Mouse (Mus musculus) natural killer cell, adult 2 months (primary cell): ENCODE measurements at regions not wholly inside any gene's neighbourhood (a gene's known extent, or its start where the extent isn't known, plus 50 kb on each side); places are given as distances from the start of the nearest gene placed in this dataset.

Experiments
- DNase-seq, 2 experiments: peaks; one replicate each; pipeline ENCODE4 v3.0.0; 2022; ENCODE audit warnings: low spot score in 2 of 2

GRCm38 (mm10) chr2:77358176-77358575 is 77.8 kb upstream of the Sestd1 start:
- DNase-seq = no peak

- no peak for DNase-seq
Observed at GRCm38 (mm10) chr2:77356798-77357197, 76.4 kb upstream of the Sestd1 start.

- no peak for DNase-seq
Observed at GRCm38 (mm10) chr2:77351987-77352628, 71.7 kb upstream of the Sestd1 start.

GRCm38 (mm10) chr2:77347027-77347426 is 66.6 kb upstream of the Sestd1 start:
- DNase-seq = no peak

- no peak for DNase-seq
Observed at GRCm38 (mm10) chr2:77343736-77344440, 63.5 kb upstream of the Sestd1 start.

GRCm38 (mm10) chr2:77342416-77342815 is 62.0 kb upstream of the Sestd1 start:
- no peak for DNase-seq

- peak; percentile 71 to 80 for DNase-seq
Observed at GRCm38 (mm10) chr2:77341575-77342332, 61.4 kb upstream of the Sestd1 start.

- DNase-seq = no peak
Observed at GRCm38 (mm10) chr2:77340076-77340475, 59.7 kb upstream of the Sestd1 start.

- no peak for DNase-seq
Observed at GRCm38 (mm10) chr2:77337786-77338406, 57.5 kb upstream of the Sestd1 start.

- DNase-seq = no peak
Observed at GRCm38 (mm10) chr2:77337318-77337717, 56.9 kb upstream of the Sestd1 start.

- no peak for DNase-seq
Observed at GRCm38 (mm10) chr2:77336810-77337209, 56.4 kb upstream of the Sestd1 start.

- no peak for DNase-seq
Observed at GRCm38 (mm10) chr2:77334706-77335105, 54.3 kb upstream of the Sestd1 start.

- DNase-seq = no peak
Observed at GRCm38 (mm10) chr2:77333394-77334079, 53.1 kb upstream of the Sestd1 start.
